Mouse (Mus musculus): ENCODE measurements around the gene Smim11.

GRCm38 (mm10) chr16:92254316-92254715 lies 46.8 kb upstream of the Smim11 start:
- TF ChIP-seq POLR2A (IDR thresholded peaks at IDR 0.05; ENCODE audit: borderline replicate concordance, extremely low read depth, low read depth, low read length) (no peak), CTCF (IDR thresholded peaks at IDR 0.05; ENCODE audit: insufficient read depth, low read length) (no peak)

Measured in lung, adult 2 months (tissue).